15 mouse cellular contexts compared by ENCODE assay signal in the genomic region with DNA sequence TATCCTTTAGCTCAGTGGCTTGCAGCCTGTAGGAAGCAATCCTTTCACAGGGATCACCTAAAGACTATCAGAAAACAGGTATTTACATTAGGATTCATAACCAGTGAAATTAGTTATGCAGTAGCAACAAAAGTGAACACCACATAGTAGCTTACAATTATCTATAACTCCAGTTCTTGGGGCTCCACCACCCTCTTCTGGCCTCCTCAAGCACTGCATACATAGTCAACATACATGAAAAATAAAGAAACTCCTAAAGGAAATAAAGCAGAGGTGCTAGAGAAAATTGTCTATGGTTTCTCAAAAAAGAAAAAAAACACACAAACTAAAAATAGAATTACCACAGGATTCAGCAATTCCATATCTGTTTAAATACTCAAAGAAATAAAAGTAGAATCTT.
DNase-seq lines count a peak whose midpoint lies in the region; ATAC-seq and TF ChIP-seq lines count a peak whose summit lies in the region.
"Had no signal": no experiment of that assay in that cellular context is flagged by ENCODE, and none has a peak within 500 bp of the region (broad histone marks: within the 10 kb centered on the region; RNA-seq: fewer than 3 reads in every experiment).

No protein-coding gene starts in this region.

- ATAC-seq in intestine, postnatal 0 days, result no peak
- no peak for ATAC-seq in intestine, embryonic 16.5 days

- H3K36me3 ChIP-seq in intestine, postnatal 0 days (ENCODE audit: control insufficient read depth, insufficient read depth), result no peaks in the 10 kb centered on the region
- no peaks in the 10 kb centered on the region for H3K36me3 ChIP-seq in intestine, embryonic 16.5 days (ENCODE audit: control insufficient read depth, insufficient read depth, low read length)
- H3K36me3 ChIP-seq: heart, embryonic 13.5 days had no signal

- no peaks in the 10 kb centered on the region for H3K4me1 ChIP-seq in intestine, postnatal 0 days (replicated peaks; ENCODE audit: control insufficient read depth, insufficient read depth, low read length)
- H3K4me1 ChIP-seq in intestine, embryonic 16.5 days (ENCODE audit: control insufficient read depth, insufficient read depth, low read length), result no peaks in the 10 kb centered on the region
- no peaks in the 10 kb centered on the region for H3K4me1 ChIP-seq in lung, adult 2 months (ENCODE audit: control insufficient read depth, insufficient read depth, low read length)
- H3K4me1 ChIP-seq: heart, embryonic 13.5 days had no signal

- no peak overlapping the region for H3K4me3 ChIP-seq in intestine, postnatal 0 days (ENCODE audit: low read depth, low read length)
- H3K4me3 ChIP-seq in intestine, embryonic 16.5 days (ENCODE audit: low read length), result no peak overlapping the region
- no peak overlapping the region for H3K4me3 ChIP-seq in lung, adult 2 months (replicated peaks; ENCODE audit: extremely low read depth, low read depth, low read length)
- H3K4me3 ChIP-seq: erythroblast, embryonic 14.5 days; heart, embryonic 13.5 days had no signal

- no peak overlapping the region for H3K9ac ChIP-seq in intestine, postnatal 0 days (ENCODE audit: low read depth, low read length)
- no peak overlapping the region for H3K9ac ChIP-seq in intestine, embryonic 16.5 days (ENCODE audit: low read depth, low read length)
- H3K9ac ChIP-seq: heart, embryonic 13.5 days had no signal

- H3K9me3 ChIP-seq in intestine, postnatal 0 days (ENCODE audit: control insufficient read depth), result no peaks in the 10 kb centered on the region
- H3K9me3 ChIP-seq in intestine, embryonic 16.5 days (ENCODE audit: control insufficient read depth, low read length), result no peaks in the 10 kb centered on the region
- H3K9me3 ChIP-seq: heart, embryonic 13.5 days had no signal

- no peaks in the 10 kb centered on the region for H3K27me3 ChIP-seq in intestine, postnatal 0 days (replicated peaks; ENCODE audit: control insufficient read depth, insufficient read depth, low read length)
- H3K27me3 ChIP-seq in intestine, embryonic 16.5 days (replicated peaks; ENCODE audit: control insufficient read depth, insufficient read depth, low read length), result no peaks in the 10 kb centered on the region
- H3K27me3 ChIP-seq: heart, embryonic 13.5 days had no signal

- TF ChIP-seq POLR2A in lung, adult 2 months (IDR thresholded peaks at IDR 0.05; ENCODE audit: borderline replicate concordance, extremely low read depth, low read depth, low read length), result no peak

- peak; percentile 7 for DNase-seq in adrenal gland, postnatal 10 days
- no peak for DNase-seq in adrenal gland, adult 18-20 months (ENCODE audit: low spot score in 2 of 2)
- DNase-seq in lung, postnatal 10 days, result peak; percentile 2
- no peak for DNase-seq in lung, adult 2 months
- DNase-seq in brain, adult 2 months (ENCODE audit: low read depth, low spot score), result peak; percentile 13
- DNase-seq in spleen, adult 18-20 months, result no peak
- DNase-seq: adrenal gland, adult 2 months; B cell, adult 2 months; cerebellum, adult 11-12 months; embryo, embryonic 11 days; thymus, adult 18-20 months had no signal

- H3K27ac ChIP-seq in intestine, postnatal 0 days (ENCODE audit: low read depth, low read length), result no peak overlapping the region
- no peak overlapping the region for H3K27ac ChIP-seq in intestine, embryonic 16.5 days (ENCODE audit: low read length)
- H3K27ac ChIP-seq: heart, embryonic 13.5 days had no signal

- H3K4me2 ChIP-seq in intestine, postnatal 0 days (replicated peaks; ENCODE audit: low read depth), result no peak overlapping the region
- H3K4me2 ChIP-seq in intestine, embryonic 16.5 days (ENCODE audit: low read depth, low read length), result no peak overlapping the region
- H3K4me2 ChIP-seq: heart, embryonic 13.5 days had no signal

- TF ChIP-seq CTCF in intestine, postnatal 0 days (IDR thresholded peaks at IDR 0.05; ENCODE audit: low read depth), result peak; percentile 50
- TF ChIP-seq CTCF in lung, adult 2 months (IDR thresholded peaks at IDR 0.05; ENCODE audit: insufficient read depth, low read length), result no peak

Comparison
In these comparisons a context has a peak if more than half of its experiments do, and no peak if none do; other contexts are left out.
1. DNase-seq: peak in adrenal gland, postnatal 10 days (single experiment), lung, postnatal 10 days (single experiment) and brain, adult 2 months (single experiment); none in adrenal gland, adult 18-20 months (0 of 2), lung, adult 2 months (single experiment) and spleen, adult 18-20 months (0 of 2).